Mouse (Mus musculus): ENCODE measurements around the gene Scn10a. TPM values are rescaled to one million over a fixed set of nuclear protein-coding genes. Genes with fewer than 3 reads are reported as not detected.

Scn10a gene
- polyA plus RNA-seq, 1 experiment from 2014 or later: not detected

DNA sequence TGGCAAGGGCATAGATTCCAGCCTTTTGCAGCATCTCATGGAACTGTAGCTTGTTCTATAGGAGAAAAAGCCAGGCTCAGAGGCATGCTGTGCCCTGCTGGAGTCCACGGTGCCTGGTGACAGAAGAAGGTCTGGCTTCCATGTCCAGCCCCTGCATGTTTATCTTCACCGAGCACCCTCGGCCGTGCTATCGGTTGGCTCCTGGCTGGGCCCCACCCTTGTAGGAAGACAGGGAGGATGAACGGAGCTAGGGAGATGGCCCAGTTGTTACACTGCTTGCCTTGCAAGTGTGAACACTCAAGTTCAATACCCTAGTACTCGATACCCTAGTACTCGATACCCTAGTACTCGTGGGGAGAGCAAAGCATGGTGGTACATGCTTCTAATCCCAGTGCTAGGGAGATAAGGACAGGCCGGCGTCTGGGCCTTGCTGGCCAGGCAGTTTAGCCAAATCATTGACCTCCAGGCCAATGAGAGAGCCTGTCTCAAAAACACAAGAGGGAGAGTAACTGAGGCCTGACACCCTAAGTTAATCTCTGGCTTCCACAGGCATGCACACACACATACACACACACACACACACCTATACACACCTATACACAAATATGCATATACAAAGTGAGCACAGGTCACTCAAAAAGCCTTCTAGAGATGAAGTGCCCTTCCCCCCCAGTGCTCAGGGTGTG, 9.4 kb upstream of the Scn10a start:
- no peak overlapping the region for H3K4me3 ChIP-seq (replicated peaks; ENCODE audit: low read length)
- no peak overlapping the region for H3K9ac ChIP-seq
- H3K36me3 ChIP-seq (replicated peaks; ENCODE audit: control insufficient read depth, insufficient read depth): no peaks in the 10 kb centered on the region
- H3K27ac ChIP-seq: no peak overlapping the region
- WGBS: 92% methylated on average over 11 of the region's 11 CpGs
- DNase-seq (ENCODE audit: low spot score) (no peak), ATAC-seq (ENCODE audit: low FRiP score) (no peak)
- H3K4me2 ChIP-seq (replicated peaks): no peak overlapping the region
- 0 out of 2 replicates have a peak, but pooled peaks cover 6% of the 10 kb centered on the region for H3K4me1 ChIP-seq (replicated peaks; ENCODE audit: control insufficient read depth, insufficient read depth, low read length)
- no peaks in the 10 kb centered on the region for H3K27me3 ChIP-seq (ENCODE audit: control insufficient read depth, insufficient read depth, low read length)
- no peaks in the 10 kb centered on the region for H3K9me3 ChIP-seq (ENCODE audit: control insufficient read depth, low read length)

DNA sequence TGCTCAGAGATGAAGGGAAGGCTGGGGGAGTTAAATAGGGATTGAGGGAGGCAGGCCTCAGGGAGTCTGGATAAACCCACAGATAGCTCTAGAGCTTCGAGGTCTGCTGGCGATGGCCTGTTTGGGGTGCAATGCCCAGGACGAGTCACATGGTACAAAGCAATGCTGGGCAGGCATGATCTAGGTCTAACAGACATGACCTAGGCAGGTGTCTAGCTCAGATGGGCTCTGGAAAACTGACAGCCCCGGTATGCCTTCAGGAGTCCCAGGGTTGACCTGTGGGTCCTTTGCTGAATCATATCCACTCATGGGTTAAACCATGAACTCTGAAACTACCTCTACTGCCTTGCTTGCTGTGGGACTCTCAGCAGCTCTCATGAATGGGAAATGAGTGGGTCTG, 7.9 kb upstream of the Scn10a start:
- no peak for ATAC-seq (ENCODE audit: low FRiP score)
- no peaks in the 10 kb centered on the region for H3K27me3 ChIP-seq (ENCODE audit: control insufficient read depth, insufficient read depth, low read length)
- 94% methylated on average over 4 of the region's 4 CpGs for WGBS
- H3K4me2 ChIP-seq (replicated peaks): no peak overlapping the region
- DNase-seq (ENCODE audit: low spot score): no peak
- H3K9ac ChIP-seq: no peak overlapping the region
- no peaks in the 10 kb centered on the region for H3K9me3 ChIP-seq (ENCODE audit: control insufficient read depth, low read length)
- H3K27ac ChIP-seq: no peak overlapping the region
- H3K4me3 ChIP-seq (replicated peaks; ENCODE audit: low read length): no peak overlapping the region
- H3K4me1 ChIP-seq (replicated peaks; ENCODE audit: control insufficient read depth, insufficient read depth, low read length): 0 out of 2 replicates have a peak, but pooled peaks cover 6% of the 10 kb centered on the region
- no peaks in the 10 kb centered on the region for H3K36me3 ChIP-seq (replicated peaks; ENCODE audit: control insufficient read depth, insufficient read depth)

DNA sequence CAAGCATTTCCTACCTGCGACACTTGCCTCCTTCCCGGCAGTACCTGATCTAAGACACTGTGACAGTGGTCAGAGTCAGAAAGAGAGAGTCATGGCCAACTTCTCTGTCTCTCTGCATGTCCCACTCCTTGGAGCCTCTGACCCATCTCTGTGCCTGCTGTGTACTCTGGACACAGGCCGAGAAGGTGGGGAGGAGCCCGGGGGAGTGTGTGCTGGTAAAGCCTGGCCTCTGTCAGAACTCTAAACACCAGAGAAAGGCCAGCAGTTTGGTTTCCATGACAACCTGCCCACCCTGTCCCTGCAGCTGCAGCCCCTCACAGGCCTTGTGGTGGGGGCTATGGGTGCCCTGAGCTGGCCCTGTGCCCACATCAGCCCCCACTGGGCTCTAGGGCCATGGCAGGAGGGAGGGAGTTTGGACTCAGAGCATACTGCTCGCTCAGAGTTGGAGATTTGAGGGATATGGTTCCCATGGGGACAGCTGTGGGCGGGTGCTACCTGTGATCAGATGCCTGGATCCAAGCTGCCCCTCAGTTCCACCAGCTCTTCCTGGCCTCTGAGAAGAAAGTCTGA, 6.3 kb upstream of the Scn10a start:
- Histone ChIP-seq H3K4me1 (replicated peaks; ENCODE audit: control insufficient read depth, insufficient read depth, low read length) (no peaks in the 10 kb centered on the region), H3K4me3 (replicated peaks; ENCODE audit: low read length) (no peak overlapping the region), H3K36me3 (replicated peaks; ENCODE audit: control insufficient read depth, insufficient read depth) (no peaks in the 10 kb centered on the region), H3K27me3 (ENCODE audit: control insufficient read depth, insufficient read depth, low read length) (no peaks in the 10 kb centered on the region), H3K4me2 (replicated peaks) (no peak overlapping the region), H3K9ac (no peak overlapping the region), H3K27ac (no peak overlapping the region), H3K9me3 (ENCODE audit: control insufficient read depth, low read length) (no peaks in the 10 kb centered on the region)
- ATAC-seq (ENCODE audit: low FRiP score) (no peak), DNase-seq (ENCODE audit: low spot score) (no peak)
- 63% methylated on average over 6 of the region's 6 CpGs for WGBS

DNA sequence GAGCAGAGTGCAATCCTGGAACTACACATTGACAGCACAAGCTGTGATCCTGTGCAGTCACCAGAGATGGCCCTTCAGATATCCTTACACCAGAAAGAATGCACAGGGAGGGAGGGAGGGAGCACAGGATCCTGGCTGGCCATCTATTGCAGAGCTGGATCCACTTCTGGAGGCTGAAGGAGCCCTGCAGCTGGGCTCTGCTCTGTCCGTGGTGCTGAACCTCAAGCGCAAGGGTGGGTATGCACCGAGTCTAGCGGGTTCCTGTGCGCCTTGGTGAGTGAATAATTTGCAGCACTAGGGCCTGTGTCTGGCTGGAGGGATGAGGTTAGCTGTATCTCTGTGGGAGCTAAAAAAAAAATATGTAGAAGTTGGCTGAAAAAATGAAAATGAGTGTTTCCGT, 12.4 kb downstream of the Scn10a start:
- Histone ChIP-seq H3K9ac (no peak overlapping the region), H3K36me3 (replicated peaks; ENCODE audit: control insufficient read depth, insufficient read depth) (no peaks in the 10 kb centered on the region), H3K4me2 (replicated peaks) (no peak overlapping the region), H3K27ac (no peak overlapping the region), H3K9me3 (ENCODE audit: control insufficient read depth, low read length) (no peaks in the 10 kb centered on the region), H3K27me3 (ENCODE audit: control insufficient read depth, insufficient read depth, low read length) (no peaks in the 10 kb centered on the region), H3K4me3 (replicated peaks; ENCODE audit: low read length) (no peak overlapping the region), H3K4me1 (replicated peaks; ENCODE audit: control insufficient read depth, insufficient read depth, low read length) (no peaks in the 10 kb centered on the region)
- DNase-seq (ENCODE audit: low spot score): peak; percentile 59
- ATAC-seq (ENCODE audit: low FRiP score): no peak
- WGBS: 12% methylated on average over 6 of the region's 6 CpGs

DNA sequence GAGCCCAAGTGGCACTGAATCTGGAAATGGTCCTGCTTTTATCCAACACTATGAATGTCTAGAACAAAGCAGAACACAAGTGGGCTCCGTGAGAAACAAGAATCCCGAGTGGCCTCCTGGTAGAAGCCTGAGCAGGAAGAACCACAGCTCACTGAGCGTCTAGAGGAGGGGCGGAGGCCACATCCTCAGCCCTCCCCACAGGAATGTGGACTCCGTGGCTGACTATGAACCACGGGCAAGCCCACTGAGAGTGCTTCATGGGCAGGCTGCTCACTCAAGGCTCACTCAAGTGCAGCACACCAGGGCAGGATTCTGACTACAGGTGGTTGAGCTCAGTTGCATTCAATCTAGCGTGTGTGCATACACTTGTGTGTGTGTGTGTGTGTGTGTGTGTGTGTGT, 27.6 kb downstream of the Scn10a start:
- no peak overlapping the region for H3K4me2 ChIP-seq (replicated peaks)
- no peak for DNase-seq (ENCODE audit: low spot score)
- no peak for ATAC-seq (ENCODE audit: low FRiP score)
- H3K9ac ChIP-seq: no peak overlapping the region
- H3K9me3 ChIP-seq (ENCODE audit: control insufficient read depth, low read length): no peaks in the 10 kb centered on the region
- H3K4me3 ChIP-seq (replicated peaks; ENCODE audit: low read length): no peak overlapping the region
- H3K27ac ChIP-seq: no peak overlapping the region
- no peaks in the 10 kb centered on the region for H3K36me3 ChIP-seq (replicated peaks; ENCODE audit: control insufficient read depth, insufficient read depth)
- no peaks in the 10 kb centered on the region for H3K27me3 ChIP-seq (ENCODE audit: control insufficient read depth, insufficient read depth, low read length)
- WGBS: 76% methylated on average over 7 of the region's 7 CpGs
- 0 out of 2 replicates have a peak, but pooled peaks cover 4% of the 10 kb centered on the region for H3K4me1 ChIP-seq (replicated peaks; ENCODE audit: control insufficient read depth, insufficient read depth, low read length)

DNA sequence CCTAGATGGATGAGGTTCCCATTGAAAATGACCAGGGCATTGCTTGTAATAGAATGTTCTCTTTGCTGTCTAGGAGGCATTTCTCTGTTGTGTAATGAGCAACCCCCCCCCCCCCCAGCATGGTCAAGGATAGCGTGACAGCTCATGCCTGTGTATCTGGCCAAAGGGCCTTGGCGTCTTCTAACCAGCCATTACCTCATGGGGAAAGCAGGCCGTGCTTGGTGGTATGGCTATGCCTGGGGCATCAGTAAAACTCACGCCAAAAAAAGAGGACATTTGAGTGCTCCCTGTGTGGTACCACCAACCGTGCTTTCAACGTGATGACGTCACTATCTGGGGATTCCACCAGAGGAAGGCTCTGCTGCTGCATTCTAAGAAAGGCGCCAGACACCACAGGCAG, 28.1 kb downstream of the Scn10a start:
- H3K36me3 ChIP-seq (replicated peaks; ENCODE audit: control insufficient read depth, insufficient read depth): no peaks in the 10 kb centered on the region
- H3K4me3 ChIP-seq (replicated peaks; ENCODE audit: low read length): no peak overlapping the region
- H3K9me3 ChIP-seq (ENCODE audit: control insufficient read depth, low read length): no peaks in the 10 kb centered on the region
- no peak overlapping the region for H3K9ac ChIP-seq
- ATAC-seq (ENCODE audit: low FRiP score) (no peak), DNase-seq (ENCODE audit: low spot score) (no peak)
- H3K27ac ChIP-seq: no peak overlapping the region
- 0 out of 2 replicates have a peak, but pooled peaks cover 4% of the 10 kb centered on the region for H3K4me1 ChIP-seq (replicated peaks; ENCODE audit: control insufficient read depth, insufficient read depth, low read length)
- no peaks in the 10 kb centered on the region for H3K27me3 ChIP-seq (ENCODE audit: control insufficient read depth, insufficient read depth, low read length)
- H3K4me2 ChIP-seq (replicated peaks): no peak overlapping the region
- WGBS: 68% methylated on average over 8 of the region's 8 CpGs

DNA sequence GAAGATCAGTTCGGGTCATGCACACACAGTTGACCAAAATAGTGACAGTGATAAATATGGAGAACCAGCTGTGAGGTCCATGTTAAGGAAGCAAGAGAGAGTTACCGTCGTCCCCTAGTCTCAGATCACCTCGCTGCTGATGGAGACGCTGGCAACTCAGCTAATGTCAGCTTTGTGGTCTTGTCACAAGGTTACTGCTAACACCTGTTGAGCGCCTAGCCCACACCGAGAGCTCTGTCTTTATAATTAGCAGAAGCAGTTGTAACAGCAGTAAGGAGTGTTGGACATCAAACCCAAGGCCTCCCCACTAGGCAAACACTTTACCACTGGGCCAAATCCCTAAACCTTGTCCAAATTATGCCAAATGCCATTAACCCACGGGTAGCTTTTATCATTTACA, 31.2 kb downstream of the Scn10a start:
- Histone ChIP-seq H3K9ac (no peak overlapping the region), H3K4me3 (replicated peaks; ENCODE audit: low read length) (no peak overlapping the region), H3K36me3 (replicated peaks; ENCODE audit: control insufficient read depth, insufficient read depth) (no peaks in the 10 kb centered on the region), H3K9me3 (ENCODE audit: control insufficient read depth, low read length) (no peaks in the 10 kb centered on the region), H3K27ac (no peak overlapping the region), H3K4me1 (replicated peaks; ENCODE audit: control insufficient read depth, insufficient read depth, low read length) (0 out of 2 replicates have a peak, but pooled peaks cover 4% of the 10 kb centered on the region), H3K27me3 (ENCODE audit: control insufficient read depth, insufficient read depth, low read length) (no peaks in the 10 kb centered on the region), H3K4me2 (replicated peaks) (no peak overlapping the region)
- WGBS: 82% methylated on average over 8 of the region's 8 CpGs
- no peak for DNase-seq (ENCODE audit: low spot score)
- no peak for ATAC-seq (ENCODE audit: low FRiP score)

DNA sequence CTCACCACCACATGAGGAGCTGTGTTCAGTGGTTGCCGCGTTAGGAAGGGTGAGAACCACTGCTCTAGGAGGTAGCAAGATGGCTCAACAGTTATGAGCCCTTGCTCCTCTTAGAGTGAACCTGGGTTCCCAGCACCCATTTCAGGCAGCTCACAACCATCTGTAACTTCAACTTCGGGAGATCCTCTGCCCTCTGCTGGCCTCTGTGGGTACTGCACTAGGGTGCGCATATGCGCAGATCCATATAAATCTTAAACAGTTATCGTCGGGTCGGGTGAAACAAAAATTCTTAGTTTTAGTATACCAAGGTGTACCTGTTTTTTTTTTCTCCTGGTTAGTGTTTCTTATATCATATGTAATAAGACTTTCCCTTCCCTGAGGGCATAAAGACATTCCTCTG, 32.9 kb downstream of the Scn10a start:
- Histone ChIP-seq H3K4me3 (replicated peaks; ENCODE audit: low read length) (no peak overlapping the region), H3K4me2 (replicated peaks) (no peak overlapping the region), H3K36me3 (replicated peaks; ENCODE audit: control insufficient read depth, insufficient read depth) (no peaks in the 10 kb centered on the region), H3K9me3 (ENCODE audit: control insufficient read depth, low read length) (no peaks in the 10 kb centered on the region), H3K9ac (no peak overlapping the region), H3K4me1 (replicated peaks; ENCODE audit: control insufficient read depth, insufficient read depth, low read length) (0 out of 2 replicates have a peak, but pooled peaks cover 4% of the 10 kb centered on the region), H3K27ac (no peak overlapping the region), H3K27me3 (ENCODE audit: control insufficient read depth, insufficient read depth, low read length) (no peaks in the 10 kb centered on the region)
- DNase-seq (ENCODE audit: low spot score) (no peak), ATAC-seq (ENCODE audit: low FRiP score) (no peak)
- 98% methylated on average over 8 of the region's 8 CpGs for WGBS

DNA sequence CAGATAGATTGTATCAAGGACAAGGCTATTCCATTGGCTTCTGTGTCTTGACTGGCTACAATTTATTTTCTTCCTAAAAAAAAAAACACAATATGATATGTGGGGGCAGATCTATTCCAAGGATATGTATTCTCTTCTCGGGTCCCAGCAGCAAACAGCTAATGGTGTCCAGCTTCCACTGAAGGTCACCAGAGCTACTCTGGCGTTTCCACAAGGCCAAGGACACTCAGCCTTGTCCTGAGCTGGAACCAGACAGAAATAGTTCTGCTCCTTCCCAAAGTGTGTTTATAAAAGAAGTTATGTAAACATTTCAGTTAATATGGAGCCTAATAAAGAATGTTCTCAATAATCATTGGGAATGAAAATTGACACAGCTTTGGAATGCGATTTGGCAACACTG, 38.2 kb downstream of the Scn10a start:
- H3K9me3 ChIP-seq (ENCODE audit: control insufficient read depth, low read length): no peaks in the 10 kb centered on the region
- H3K27me3 ChIP-seq (ENCODE audit: control insufficient read depth, insufficient read depth, low read length): no peaks in the 10 kb centered on the region
- DNase-seq (ENCODE audit: low spot score) (no peak), ATAC-seq (ENCODE audit: low FRiP score) (no peak)
- no peak overlapping the region for H3K27ac ChIP-seq
- no peaks in the 10 kb centered on the region for H3K4me1 ChIP-seq (replicated peaks; ENCODE audit: control insufficient read depth, insufficient read depth, low read length)
- H3K9ac ChIP-seq: no peak overlapping the region
- no peak overlapping the region for H3K4me2 ChIP-seq (replicated peaks)
- no peaks in the 10 kb centered on the region for H3K36me3 ChIP-seq (replicated peaks; ENCODE audit: control insufficient read depth, insufficient read depth)
- H3K4me3 ChIP-seq (replicated peaks; ENCODE audit: low read length): no peak overlapping the region
- WGBS: 94% methylated on average over 3 of the region's 3 CpGs
